Mouse (Mus musculus) forebrain, embryonic 16.5 days (tissue): Measurements from ENCODE around the gene Abhd11. TPM values are rescaled to one million over a fixed set of nuclear protein-coding genes. Genes with fewer than 3 reads are reported as not detected.

Experiments used
- ATAC-seq: fragments of 200-750 bp; cut with Nextera tagmentation; 2 replicates; pipeline ENCODE4 v1.8.0; 2017; ENCODE audit warnings: mild to moderate bottlenecking, moderate library complexity
- H3K27ac ChIP-seq: fragments of 300-500 bp; sonication (generic); 2 replicates; pipeline ENCODE4 v1.5.1; 2014; ENCODE audit warnings: low read length, control low read depth
- H3K27me3 ChIP-seq: fragments of 300-500 bp; sonication (generic); replicated peaks from 2 replicates; pipeline ENCODE4 v1.6.1; 2014; ENCODE audit warnings: low read length; ENCODE audit not compliant: control insufficient read depth, insufficient read depth
- H3K36me3 ChIP-seq: fragments of 300-500 bp; sonication (generic); 2 replicates; pipeline ENCODE4 v1.6.1; 2014; ENCODE audit not compliant: control insufficient read depth, insufficient read depth
- H3K4me1 ChIP-seq: fragments of 300-500 bp; sonication (generic); replicated peaks from 2 replicates; pipeline ENCODE4 v1.6.1; 2014; ENCODE audit warnings: low read length; ENCODE audit not compliant: control insufficient read depth, insufficient read depth
- H3K4me2 ChIP-seq: fragments of 300-500 bp; sonication (generic); 2 replicates; pipeline ENCODE4 v1.6.1; 2014; ENCODE audit warnings: mild to moderate bottlenecking, low read length, control low read depth
- H3K4me3 ChIP-seq: fragments of 300-500 bp; sonication (generic); replicated peaks from 2 replicates; pipeline ENCODE4 v1.5.1; 2014; ENCODE audit warnings: mild to moderate bottlenecking, low read length, control low read depth
- H3K9ac ChIP-seq: fragments of 300-500 bp; sonication (generic); replicated peaks from 2 replicates; pipeline ENCODE4 v1.6.1; 2014; ENCODE audit warnings: low read depth, low read length, control low read depth
- H3K9me3 ChIP-seq: fragments of 300-500 bp; sonication (generic); 2 replicates; pipeline ENCODE4 v1.6.1; 2016; ENCODE audit warnings: low read length; ENCODE audit not compliant: control insufficient read depth
- WGBS: fragments of 180-500 bp; shearing (Covaris S2); extraction: QIAGEN DNeasy Blood & Tissue Kit; methylation state at CpG from one replicate; pipeline ENCODE4 v1.1.7; 2014; 5-methylcytosine and 5-hydroxymethylcytosine counted together
- polyA plus RNA-seq: library from polyadenylated mRNA; unstranded; fragments of >200 nt; fragmentation: Nextera tagmentation; extraction: Ambion mirVana; gene quantifications from 2 replicates; pipeline ENCODE4 v1.2.1, GENCODE M21; 2015

The Abhd11 gene
- polyA plus RNA-seq, 1 experiment from 2014 or later, result 78.0 TPM

DNA sequence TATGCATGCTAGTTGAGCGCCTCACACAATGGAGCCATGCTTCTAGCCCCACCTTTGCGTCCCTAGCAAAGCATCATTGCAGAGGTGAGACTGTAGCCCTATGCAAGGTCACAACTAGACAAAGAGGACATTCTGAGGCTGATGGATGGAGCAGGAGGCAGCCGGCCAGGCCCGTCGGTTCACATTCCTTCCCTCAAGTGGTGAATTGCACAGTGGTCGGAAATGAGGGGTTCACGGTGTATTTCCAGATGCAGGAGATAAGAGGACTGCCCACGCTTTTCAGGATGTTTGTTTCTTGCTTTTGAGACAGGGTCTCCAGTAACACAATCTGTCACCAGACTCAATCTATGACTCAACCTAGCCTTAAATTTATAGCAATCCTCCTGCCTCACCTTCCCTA, 38.3 kb upstream of the Abhd11 start:
- Histone ChIP-seq H3K27ac (no peak overlapping the region), H3K36me3 (no peaks in the 10 kb centered on the region), H3K9me3 (no peaks in the 10 kb centered on the region), H3K9ac (no peak overlapping the region), H3K4me1 (peaks cover 6% of the 10 kb centered on the region), H3K4me2 (no peak overlapping the region), H3K4me3 (no peak overlapping the region), H3K27me3 (peaks cover 7% of the 10 kb centered on the region; the same call in 1 of the 2 replicates)
- ATAC-seq, result no peak
- WGBS, result 83% methylated on average over 8 of the region's 8 CpGs

DNA sequence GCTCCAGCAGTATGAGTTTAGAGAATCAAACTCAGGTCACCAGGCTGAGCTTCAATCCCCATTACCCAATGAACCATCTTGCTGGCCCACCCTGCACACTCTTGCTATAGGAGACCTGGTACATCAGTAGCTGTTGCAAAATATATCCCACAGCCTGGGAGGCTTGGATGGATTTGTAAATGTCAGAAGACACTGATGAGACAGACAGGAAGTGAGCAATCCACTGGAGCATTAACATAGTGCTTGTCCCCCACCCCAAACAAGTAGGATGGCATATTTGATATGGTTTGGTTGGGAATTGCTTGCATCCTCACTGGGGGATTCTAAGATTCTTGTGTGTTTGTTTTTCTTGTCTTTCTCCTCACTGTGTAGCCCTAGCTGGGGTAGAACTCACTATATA, 35.9 kb upstream of the Abhd11 start:
- Histone ChIP-seq H3K27ac (no peak overlapping the region), H3K9me3 (no peaks in the 10 kb centered on the region), H3K36me3 (no peaks in the 10 kb centered on the region), H3K4me1 (no peaks in the 10 kb centered on the region), H3K4me3 (no peak overlapping the region), H3K27me3 (peaks cover 4% of the 10 kb centered on the region; the same call in 1 of the 2 replicates), H3K9ac (no peak overlapping the region), H3K4me2 (no peak overlapping the region)
- ATAC-seq, result no peak

DNA sequence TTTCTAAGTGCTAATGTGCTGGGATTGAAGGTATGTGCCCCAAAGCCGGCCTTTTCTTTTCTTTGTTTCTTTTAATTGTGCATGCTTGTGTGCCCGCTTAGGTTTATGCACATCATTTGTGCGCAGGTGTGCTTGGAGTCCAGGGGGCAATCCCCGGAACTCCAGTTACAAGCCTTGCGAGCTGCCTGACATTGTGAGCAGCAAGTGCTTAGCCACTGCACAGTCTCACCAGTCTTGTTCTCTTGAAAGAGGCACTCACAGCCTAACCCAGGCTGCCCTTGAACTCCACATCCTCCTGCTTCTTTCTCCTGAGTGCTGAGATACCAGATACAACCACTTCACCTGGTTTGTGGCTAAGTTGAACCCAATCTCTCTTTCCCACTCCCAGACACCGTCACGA, 35.4 kb upstream of the Abhd11 start:
- no peak for ATAC-seq
- no peaks in the 10 kb centered on the region for H3K4me1 ChIP-seq
- H3K27me3 ChIP-seq, result peaks cover 4% of the 10 kb centered on the region; the same call in 1 of the 2 replicates
- H3K9me3 ChIP-seq, result no peaks in the 10 kb centered on the region
- no peak overlapping the region for H3K4me3 ChIP-seq
- H3K36me3 ChIP-seq, result no peaks in the 10 kb centered on the region
- H3K9ac ChIP-seq, result no peak overlapping the region
- WGBS, result 86% methylated on average over 7 of the region's 7 CpGs
- H3K4me2 ChIP-seq, result no peak overlapping the region
- H3K27ac ChIP-seq, result no peak overlapping the region

DNA sequence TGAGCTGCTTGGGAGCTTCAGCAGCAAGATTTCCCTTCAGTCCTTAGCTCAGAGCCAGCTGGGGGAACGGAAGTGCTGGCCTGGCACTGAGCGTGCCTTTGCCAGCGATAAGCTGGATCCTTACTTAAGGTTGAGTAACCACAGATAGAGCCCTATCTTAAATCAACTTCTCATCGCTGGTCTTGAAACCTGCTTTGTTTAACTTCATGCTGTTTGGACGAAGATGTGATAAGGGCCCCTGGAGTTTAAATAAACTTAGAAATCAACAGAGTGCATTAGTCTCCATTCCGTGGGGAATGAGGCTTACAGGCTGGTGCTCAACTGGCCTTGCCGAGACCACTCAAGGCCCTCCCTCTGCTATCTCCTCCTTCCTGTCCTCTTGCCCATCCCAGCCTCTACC, 34.7 kb upstream of the Abhd11 start:
- WGBS, result 70% methylated on average over 7 of the region's 7 CpGs
- ATAC-seq, result no peak

DNA sequence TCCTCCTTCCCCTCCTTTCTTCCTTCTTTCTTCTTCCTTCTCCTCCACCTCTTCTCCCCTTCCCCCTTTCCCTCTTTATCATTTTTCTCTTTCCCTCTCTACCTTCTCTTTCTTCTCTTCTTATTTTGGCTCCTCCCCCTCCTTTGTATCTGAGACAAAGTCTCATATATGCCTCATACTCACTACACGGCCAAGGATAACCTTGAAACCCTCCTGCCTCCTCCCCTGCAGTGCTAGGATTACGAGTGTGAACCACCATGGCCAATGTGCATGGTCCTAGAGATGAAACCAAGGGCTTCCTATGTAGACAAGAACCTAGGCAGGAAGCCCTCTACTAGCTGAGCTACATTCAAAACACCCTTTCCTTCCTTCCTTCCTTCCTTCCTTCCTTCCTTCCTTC, 34.0 kb upstream of the Abhd11 start:
- Histone ChIP-seq H3K4me2 (no peak overlapping the region), H3K36me3 (no peaks in the 10 kb centered on the region), H3K9me3 (no peaks in the 10 kb centered on the region), H3K4me1 (no peaks in the 10 kb centered on the region), H3K9ac (no peak overlapping the region), H3K4me3 (no peak overlapping the region), H3K27ac (no peak overlapping the region), H3K27me3 (peaks cover 4% of the 10 kb centered on the region; the same call in 1 of the 2 replicates)
- no peak for ATAC-seq
- WGBS, result 40% methylated on average over 2 of the region's 2 CpGs

More for the DNA sequence above, 34.7 kb upstream of the Abhd11 start:
- Histone ChIP-seq H3K4me3 (no peak overlapping the region), H3K9ac (no peak overlapping the region), H3K27me3 (peaks cover 4% of the 10 kb centered on the region; the same call in 1 of the 2 replicates), H3K4me1 (no peaks in the 10 kb centered on the region), H3K9me3 (no peaks in the 10 kb centered on the region), H3K36me3 (no peaks in the 10 kb centered on the region), H3K4me2 (no peak overlapping the region), H3K27ac (no peak overlapping the region)

DNA sequence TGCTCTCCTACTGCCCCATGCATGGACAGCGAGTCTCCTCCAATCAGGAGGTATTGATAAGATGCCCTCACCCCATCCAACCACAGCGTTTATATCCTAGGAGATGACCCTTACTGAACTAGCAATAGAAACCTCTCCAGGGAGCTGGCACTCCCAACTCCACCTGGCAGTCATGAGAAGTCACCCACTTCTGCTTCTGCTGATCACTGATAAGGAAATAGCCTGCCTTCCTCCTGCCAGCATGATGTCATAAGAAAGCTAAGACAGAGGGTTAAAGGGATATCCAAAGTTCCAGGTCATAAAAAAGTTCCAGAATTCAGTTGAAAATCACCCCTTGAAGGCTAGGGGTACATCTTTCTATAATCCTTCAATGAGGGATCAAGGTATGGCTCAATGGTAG, 32.8 kb upstream of the Abhd11 start:
- Histone ChIP-seq H3K4me2 (no peak overlapping the region), H3K9me3 (no peaks in the 10 kb centered on the region), H3K9ac (no peak overlapping the region), H3K4me1 (no peaks in the 10 kb centered on the region), H3K27me3 (peaks cover 4% of the 10 kb centered on the region; the same call in 1 of the 2 replicates), H3K27ac (no peak overlapping the region), H3K4me3 (no peak overlapping the region), H3K36me3 (no peaks in the 10 kb centered on the region)
- no peak for ATAC-seq
- WGBS, result 94% methylated on average over 2 of the region's 2 CpGs

DNA sequence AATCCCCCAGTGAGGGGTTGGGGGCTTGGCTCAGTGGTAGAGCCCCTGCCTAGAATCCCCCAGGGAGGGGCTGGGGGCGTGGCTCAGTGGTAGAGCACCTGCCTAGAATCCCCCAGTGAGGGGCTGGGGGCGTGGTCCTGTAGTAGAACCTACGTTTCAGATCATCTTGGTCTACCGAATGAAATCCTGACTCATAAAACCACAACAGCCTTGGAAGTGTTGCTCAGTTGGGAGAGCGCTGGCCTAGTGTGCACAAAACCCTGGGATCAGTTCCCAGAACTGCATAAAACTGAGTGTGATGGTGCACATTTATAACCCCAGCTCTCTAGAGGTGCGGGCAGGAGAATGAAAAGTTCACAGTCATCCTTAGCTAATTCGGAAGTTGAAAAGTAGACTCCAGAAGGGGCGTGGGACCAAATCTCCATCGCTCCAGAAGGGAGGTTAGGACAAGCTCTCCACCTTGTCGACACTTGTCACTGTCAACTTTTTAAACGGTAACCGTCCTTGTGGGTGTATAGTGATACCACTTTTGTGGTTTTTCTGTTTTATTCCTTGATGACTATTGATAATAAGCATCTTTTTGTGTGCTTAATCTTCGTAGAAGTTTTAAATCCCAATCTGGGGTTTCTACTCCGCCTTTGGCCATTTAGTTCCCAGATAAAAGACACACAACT, 32.2 kb upstream of the Abhd11 start:
- H3K4me1 ChIP-seq, result no peaks in the 10 kb centered on the region
- no peak overlapping the region for H3K27ac ChIP-seq
- peaks cover 4% of the 10 kb centered on the region; the same call in 1 of the 2 replicates for H3K27me3 ChIP-seq
- no peak overlapping the region for H3K4me2 ChIP-seq
- no peak for ATAC-seq
- no peak overlapping the region for H3K4me3 ChIP-seq
- H3K9me3 ChIP-seq, result no peaks in the 10 kb centered on the region
- WGBS, result 87% methylated on average over 14 of the region's 14 CpGs
- H3K36me3 ChIP-seq, result no peaks in the 10 kb centered on the region
- no peak overlapping the region for H3K9ac ChIP-seq

DNA sequence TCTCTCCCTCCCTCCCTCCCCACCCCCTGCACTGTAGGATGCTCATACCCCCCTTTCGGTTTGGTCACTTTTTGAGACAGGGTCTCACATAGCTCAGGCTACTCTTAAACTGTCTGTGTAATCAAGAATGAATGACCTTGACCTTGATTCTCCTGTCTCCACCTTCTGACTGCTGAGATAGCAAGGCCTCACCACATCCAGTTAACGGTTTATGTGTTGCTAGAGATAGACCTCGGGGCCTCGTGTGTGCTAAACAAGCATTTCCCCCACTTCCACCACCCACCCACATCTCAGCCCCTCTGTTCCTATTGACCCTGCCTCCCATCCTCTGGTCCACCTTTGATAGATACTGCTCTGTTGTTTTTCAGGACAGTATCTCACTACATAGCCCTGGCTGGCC, 31.1 kb upstream of the Abhd11 start:
- H3K9me3 ChIP-seq, result no peaks in the 10 kb centered on the region
- 87% methylated on average over 4 of the region's 4 CpGs for WGBS
- H3K4me2 ChIP-seq, result no peak overlapping the region
- no peaks in the 10 kb centered on the region for H3K4me1 ChIP-seq
- no peak overlapping the region for H3K4me3 ChIP-seq
- no peaks in the 10 kb centered on the region for H3K36me3 ChIP-seq
- H3K9ac ChIP-seq, result no peak overlapping the region
- H3K27me3 ChIP-seq, result peaks cover 4% of the 10 kb centered on the region; the same call in 1 of the 2 replicates
- no peak for ATAC-seq
- H3K27ac ChIP-seq, result no peak overlapping the region

DNA sequence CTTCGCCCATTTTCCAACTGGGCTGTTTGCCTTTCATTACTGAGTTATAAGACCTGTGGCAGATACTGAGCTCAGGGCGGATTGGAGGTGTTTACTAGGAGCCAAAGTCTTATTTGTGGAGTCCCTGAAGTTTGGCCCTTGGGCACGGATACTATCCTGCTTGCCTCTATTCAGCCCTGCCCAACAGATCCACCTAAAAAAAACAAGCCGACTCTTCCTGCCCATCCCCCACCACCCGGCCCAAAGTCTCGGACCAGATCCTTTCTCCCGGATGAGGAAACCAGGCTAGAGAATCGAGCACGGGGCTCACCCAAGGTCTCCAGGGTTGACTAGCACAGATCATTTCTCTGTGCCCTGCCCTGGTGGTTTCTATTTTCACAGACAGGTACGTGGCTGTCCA, 27.8 kb upstream of the Abhd11 start:
- ATAC-seq, result no peak
- Histone ChIP-seq H3K27ac (no peak overlapping the region), H3K4me3 (no peak overlapping the region), H3K36me3 (no peaks in the 10 kb centered on the region), H3K4me2 (no peak overlapping the region), H3K4me1 (peaks cover 8% of the 10 kb centered on the region; the same call in 1 of the 2 replicates), H3K9me3 (no peaks in the 10 kb centered on the region), H3K27me3 (peaks cover 15% of the 10 kb centered on the region), H3K9ac (no peak overlapping the region)
- 79% methylated on average over 10 of the region's 10 CpGs for WGBS

DNA sequence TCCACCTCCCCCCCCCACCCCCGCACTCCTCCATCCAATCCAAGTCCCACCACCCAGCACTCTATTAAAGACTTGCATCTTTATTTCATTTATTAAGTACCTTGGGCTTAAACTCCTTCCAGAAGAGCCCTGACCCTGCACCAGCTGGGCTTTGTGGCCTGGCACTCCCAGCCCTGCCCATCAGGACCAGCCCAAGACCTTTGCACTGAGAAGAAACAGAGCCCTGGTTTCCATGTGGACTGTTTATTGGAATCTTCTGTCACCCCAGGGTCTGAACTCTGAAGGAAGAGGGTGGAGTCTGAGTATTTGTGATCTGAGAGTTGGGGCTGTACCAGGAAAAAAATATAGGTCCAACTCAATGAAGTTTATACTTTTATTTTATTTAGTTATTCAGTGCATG, 25.8 kb upstream of the Abhd11 start:
- no peak for ATAC-seq
- Histone ChIP-seq H3K36me3 (no peaks in the 10 kb centered on the region), H3K4me3 (no peak overlapping the region), H3K9ac (no peak overlapping the region), H3K27ac (no peak overlapping the region), H3K4me1 (peaks cover 13% of the 10 kb centered on the region), H3K9me3 (no peaks in the 10 kb centered on the region), H3K4me2 (no peak overlapping the region), H3K27me3 (peaks cover 30% of the 10 kb centered on the region)
- WGBS, result 83% methylated on average over 1 of the region's 1 CpGs
